Mouse (Mus musculus) liver, adult 2 months (tissue): ENCODE data around the gene Nr3c2.

ENCODE experiments used
- CTCF ChIP-seq: fragments of 200-500 bp; IDR thresholded peaks from 2 replicates; pipeline ENCODE4 v1.5.1; 2011; ENCODE audit warnings: low read depth, low read length, control low read depth
- POLR2A ChIP-seq: fragments of 200-500 bp; IDR thresholded peaks from 2 replicates; pipeline ENCODE4 v1.6.1; 2011; ENCODE audit warnings: low read length, control low read depth; ENCODE audit not compliant: insufficient read depth; ENCODE audit errors: extremely low read depth

GRCm38 (mm10) chr8:77239462-77239861 lies 340.2 kb downstream of the Nr3c2 start:
- no peak for TF ChIP-seq POLR2A
- TF ChIP-seq CTCF, result no peak
